Mouse (Mus musculus): Measurements from ENCODE around the gene Clic1. TPM values are rescaled to one million over a fixed set of nuclear protein-coding genes. Genes with fewer than 3 reads are reported as not detected.

The Clic1 gene
- polyA plus RNA-seq, 1 experiment from 2014 or later: 89.7 TPM

GRCm38 (mm10) chr17:35045807-35046680 lies 3.7 kb upstream of the Clic1 start:
- Histone ChIP-seq H3K9ac (ENCODE audit: low read length) (peak overlapping the region; percentile 62), H3K9me3 (ENCODE audit: control insufficient read depth, low read length) (no peaks in the 10 kb centered on the region), H3K36me3 (ENCODE audit: control insufficient read depth, insufficient read depth, low read length) (no peaks in the 10 kb centered on the region), H3K27me3 (ENCODE audit: control insufficient read depth, insufficient read depth, low read length) (no peaks in the 10 kb centered on the region), H3K4me3 (ENCODE audit: low read depth, low read length) (peak overlapping the region; percentile 52), H3K4me2 (ENCODE audit: low read depth) (peak overlapping the region; percentile 87), H3K4me1 (ENCODE audit: control insufficient read depth, insufficient read depth, low read length) (peaks cover 14% of the 10 kb centered on the region), H3K27ac (ENCODE audit: low read depth, low read length) (peak overlapping the region; percentile 63; the same call in 1 of the 2 replicates)
- DNase-seq (ENCODE audit: low spot score) (peak; percentile 22), ATAC-seq (ENCODE audit: insufficient read depth, low FRiP score, low TSS enrichment) (peak; percentile 56)
- WGBS: 7% methylated on average over 41 of the region's 48 CpGs

DNA sequence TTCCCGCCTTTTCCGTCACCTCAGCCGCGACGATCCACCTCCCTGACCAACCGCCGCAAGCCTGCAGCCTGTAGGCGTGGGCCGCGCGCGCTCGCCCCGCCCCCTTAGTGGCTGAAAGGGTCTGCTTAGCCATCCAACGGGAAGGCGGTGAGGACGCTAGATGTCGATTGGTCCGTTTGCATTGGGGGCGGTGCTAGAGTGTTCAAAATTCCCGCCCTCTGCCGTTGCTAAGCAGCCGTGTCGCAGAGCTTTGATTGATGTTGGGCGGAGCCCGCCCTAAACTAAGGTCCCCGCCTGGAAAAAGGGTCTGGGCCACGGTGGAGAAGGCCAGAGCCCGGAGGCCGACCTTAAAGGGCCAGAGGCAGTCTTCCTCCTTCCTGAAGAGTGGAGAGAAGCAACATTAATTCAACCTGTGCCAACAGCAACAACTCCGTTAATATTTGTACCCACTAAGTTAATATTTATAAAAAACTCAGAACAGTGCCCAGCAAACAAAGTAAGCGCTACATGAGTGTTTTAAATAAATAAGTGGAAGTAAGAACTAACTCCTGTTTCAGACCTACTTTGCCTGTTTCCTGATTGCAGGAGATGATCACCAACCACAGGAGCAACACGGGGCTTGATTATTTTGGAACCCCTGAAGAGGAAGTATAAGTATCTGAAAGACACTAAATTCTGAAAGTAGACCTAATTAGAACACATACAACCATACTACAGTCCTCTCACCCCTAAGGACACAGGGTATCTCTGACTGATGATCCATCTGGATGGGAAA lies 2.9 kb upstream of the Clic1 start, which contains the start of gene Msh5:
TSS of gene Msh5 (minus strand) at position 65 of the 775 bp plus-strand sequence.
- Histone ChIP-seq H3K27ac (ENCODE audit: low read depth, low read length) (peak within 1 kb of the TSS; percentile 63; the same call in 1 of the 2 replicates), H3K4me3 (ENCODE audit: low read depth, low read length) (peak within 1 kb of the TSS; percentile 52), H3K27me3 (ENCODE audit: control insufficient read depth, insufficient read depth, low read length) (no peaks in the 10 kb centered on the region), H3K4me2 (ENCODE audit: low read depth) (peak within 1 kb of the TSS; percentile 87), H3K36me3 (ENCODE audit: control insufficient read depth, insufficient read depth, low read length) (no peaks in the 10 kb centered on the region), H3K9me3 (ENCODE audit: control insufficient read depth, low read length) (no peaks in the 10 kb centered on the region), H3K9ac (ENCODE audit: low read length) (peak within 1 kb of the TSS; percentile 62), H3K4me1 (ENCODE audit: control insufficient read depth, insufficient read depth, low read length) (peaks cover 19% of the 10 kb centered on the region)
- ATAC-seq (ENCODE audit: insufficient read depth, low FRiP score, low TSS enrichment) (peak; percentile 96), DNase-seq (ENCODE audit: low spot score) (peak; percentile 99)
- WGBS: 3% methylated on average over 33 of the region's 33 CpGs

DNA sequence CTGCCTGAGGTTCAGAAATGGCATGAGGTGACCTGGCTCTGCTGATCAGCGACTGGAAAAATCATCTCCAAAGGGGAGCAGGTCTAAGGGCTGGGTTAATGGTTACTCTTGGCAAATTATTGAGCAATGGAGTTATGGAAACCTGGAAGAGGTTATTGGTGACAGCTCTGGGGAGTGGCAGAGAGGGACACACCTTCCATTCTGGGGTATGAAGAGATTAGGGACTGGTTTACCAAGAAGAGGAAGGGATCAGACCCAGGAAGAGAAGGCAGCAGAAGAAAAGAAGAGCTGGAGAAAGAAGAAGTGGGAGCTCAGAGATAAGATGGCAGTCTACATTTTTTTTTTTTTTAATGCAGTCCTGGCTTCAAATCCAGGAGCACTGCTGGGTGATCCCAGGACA lies 2.1 kb upstream of the Clic1 start:
- Histone ChIP-seq H3K4me1 (ENCODE audit: control insufficient read depth, insufficient read depth, low read length) (peaks cover 22% of the 10 kb centered on the region), H3K4me3 (ENCODE audit: low read depth, low read length) (no peak overlapping the region), H3K9ac (ENCODE audit: low read length) (no peak overlapping the region), H3K27me3 (ENCODE audit: control insufficient read depth, insufficient read depth, low read length) (no peaks in the 10 kb centered on the region), H3K9me3 (ENCODE audit: control insufficient read depth, low read length) (no peaks in the 10 kb centered on the region), H3K36me3 (ENCODE audit: control insufficient read depth, insufficient read depth, low read length) (peaks cover under 1% of the 10 kb centered on the region; the same call in 1 of the 2 replicates), H3K27ac (ENCODE audit: low read depth, low read length) (peak overlapping the region; percentile 5; the same call in 1 of the 2 replicates), H3K4me2 (ENCODE audit: low read depth) (no peak overlapping the region)
- ATAC-seq (ENCODE audit: insufficient read depth, low FRiP score, low TSS enrichment) (no peak), DNase-seq (ENCODE audit: low spot score) (no peak)
- WGBS: 55% methylated on average over 1 of the region's 1 CpGs

- ATAC-seq (ENCODE audit: insufficient read depth, low FRiP score, low TSS enrichment): no peak
- WGBS: 35% methylated on average over 11 of the region's 11 CpGs
Measured at GRCm38 (mm10) chr17:35048149-35048931, 1.4 kb upstream of the Clic1 start.

GRCm38 (mm10) chr17:35048932-35049440 lies 780 bp upstream of the Clic1 start:
- Histone ChIP-seq H3K27me3 (ENCODE audit: control insufficient read depth, insufficient read depth, low read length) (no peaks in the 10 kb centered on the region), H3K27ac (ENCODE audit: low read depth, low read length) (no peak overlapping the region), H3K4me2 (ENCODE audit: low read depth) (peak overlapping the region; percentile 88), H3K36me3 (ENCODE audit: control insufficient read depth, insufficient read depth, low read length) (peaks cover 9% of the 10 kb centered on the region), H3K4me3 (ENCODE audit: low read depth, low read length) (0 out of 2 replicates have a peak overlapping the region, but pooled peaks have one; percentile 67), H3K4me1 (ENCODE audit: control insufficient read depth, insufficient read depth, low read length) (peaks cover 22% of the 10 kb centered on the region), H3K9ac (ENCODE audit: low read length) (no peak overlapping the region), H3K9me3 (ENCODE audit: control insufficient read depth, low read length) (no peaks in the 10 kb centered on the region)
- ATAC-seq (ENCODE audit: insufficient read depth, low FRiP score, low TSS enrichment) (no peak), DNase-seq (ENCODE audit: low spot score) (no peak)
- WGBS: 78% methylated on average over 5 of the region's 5 CpGs

More at GRCm38 (mm10) chr17:35048149-35048931, 1.4 kb upstream of the Clic1 start:
- Histone ChIP-seq H3K27me3 (ENCODE audit: control insufficient read depth, insufficient read depth, low read length) (no peaks in the 10 kb centered on the region), H3K4me1 (ENCODE audit: control insufficient read depth, insufficient read depth, low read length) (peaks cover 22% of the 10 kb centered on the region), H3K9ac (ENCODE audit: low read length) (no peak overlapping the region; the same call in 1 of the 2 replicates), H3K27ac (ENCODE audit: low read depth, low read length) (peak overlapping the region; percentile 5; the same call in 1 of the 2 replicates), H3K4me2 (ENCODE audit: low read depth) (no peak overlapping the region), H3K9me3 (ENCODE audit: control insufficient read depth, low read length) (no peaks in the 10 kb centered on the region), H3K4me3 (ENCODE audit: low read depth, low read length) (no peak overlapping the region), H3K36me3 (ENCODE audit: control insufficient read depth, insufficient read depth, low read length) (peaks cover 6% of the 10 kb centered on the region)
- no peak for DNase-seq (ENCODE audit: low spot score)

DNA sequence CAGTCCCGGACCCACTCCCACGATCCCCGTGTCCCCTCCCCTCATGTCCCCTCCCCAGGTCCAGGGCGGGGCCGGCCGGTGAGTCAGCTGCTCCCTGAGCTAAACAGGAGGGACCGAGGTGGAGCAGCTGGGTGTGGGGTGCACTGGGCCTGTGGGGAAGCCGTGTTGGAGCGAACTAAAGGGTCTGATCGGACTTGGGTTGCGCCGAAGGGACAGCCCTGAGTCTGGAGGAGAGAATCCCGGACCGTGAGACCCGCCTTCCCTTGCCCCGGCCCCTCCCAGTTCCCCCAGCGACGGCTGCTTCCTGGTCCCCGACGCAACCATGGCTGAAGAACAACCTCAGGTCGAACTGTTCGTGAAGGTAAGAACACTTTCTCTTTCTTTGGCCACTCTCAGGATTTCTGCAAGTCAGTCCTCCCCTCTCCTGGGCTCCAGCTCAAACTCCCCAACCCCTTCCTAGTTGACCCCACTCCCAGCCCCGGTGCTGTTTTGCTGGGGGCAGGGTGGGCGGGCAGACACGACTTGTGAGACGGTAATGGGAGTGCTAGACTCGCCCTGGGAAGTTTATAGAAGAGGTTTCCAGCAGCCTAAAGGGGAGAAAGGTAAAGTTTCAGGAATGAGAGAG lies 472 bp downstream of the Clic1 start:
- WGBS: under 1% methylated on average over 27 of the region's 27 CpGs
- Histone ChIP-seq H3K4me2 (ENCODE audit: low read depth) (peak overlapping the region; percentile 88), H3K4me1 (ENCODE audit: control insufficient read depth, insufficient read depth, low read length) (peaks cover 22% of the 10 kb centered on the region), H3K9me3 (ENCODE audit: control insufficient read depth, low read length) (no peaks in the 10 kb centered on the region), H3K27ac (ENCODE audit: low read depth, low read length) (peak overlapping the region; percentile 93), H3K9ac (ENCODE audit: low read length) (peak overlapping the region; percentile 82), H3K4me3 (ENCODE audit: low read depth, low read length) (peak overlapping the region; percentile 67), H3K27me3 (ENCODE audit: control insufficient read depth, insufficient read depth, low read length) (no peaks in the 10 kb centered on the region), H3K36me3 (ENCODE audit: control insufficient read depth, insufficient read depth, low read length) (peaks cover 14% of the 10 kb centered on the region)
- peak; percentile 72 for DNase-seq (ENCODE audit: low spot score)
- ATAC-seq (ENCODE audit: insufficient read depth, low FRiP score, low TSS enrichment): no peak

GRCm38 (mm10) chr17:35051156-35052086 lies 1.7 kb downstream of the Clic1 start:
- ATAC-seq (ENCODE audit: insufficient read depth, low FRiP score, low TSS enrichment): peak; percentile 62
- 1% methylated on average over 21 of the region's 21 CpGs for WGBS
- Histone ChIP-seq H3K4me2 (ENCODE audit: low read depth) (peak overlapping the region; percentile 88), H3K27ac (ENCODE audit: low read depth, low read length) (peak overlapping the region; percentile 93), H3K9ac (ENCODE audit: low read length) (peak overlapping the region; percentile 89), H3K36me3 (ENCODE audit: control insufficient read depth, insufficient read depth, low read length) (peaks cover 22% of the 10 kb centered on the region), H3K4me1 (ENCODE audit: control insufficient read depth, insufficient read depth, low read length) (peaks cover 17% of the 10 kb centered on the region), H3K4me3 (ENCODE audit: low read depth, low read length) (peak overlapping the region; percentile 67), H3K27me3 (ENCODE audit: control insufficient read depth, insufficient read depth, low read length) (no peaks in the 10 kb centered on the region), H3K9me3 (ENCODE audit: control insufficient read depth, low read length) (no peaks in the 10 kb centered on the region)
- DNase-seq (ENCODE audit: low spot score): peak; percentile 79

Data from neural tube, embryonic 11.5 days (tissue).